Mouse (Mus musculus) Patski (cell line): ENCODE results near the gene Il5. TPM values are rescaled to one million over a fixed set of nuclear protein-coding genes. Genes with fewer than 3 reads are reported as not detected.

Experiments
- ATAC-seq: fragments of 100-300 bp; one replicate; pipeline ENCODE4 v1.8.0; 2021
- CTCF ChIA-PET: fragments of 350-600 bp; sonication (Branson Sonifier 250); formaldehyde crosslinking; loops from one replicate; lab custom pipeline; 2022; ENCODE audit warnings: inconsistent platforms; lab: Charles Lee
- POLR2A ChIA-PET: fragments of 350-600 bp; sonication (Branson Sonifier 250); formaldehyde crosslinking; loops from one replicate; lab custom pipeline; 2022; ENCODE audit warnings: antibody characterized with exemption, inconsistent platforms; lab: Charles Lee
- DNase-seq: peaks from one replicate; pipeline ENCODE4 v3.0.0-alpha.2; 2011; ENCODE audit warnings: low read depth, low spot score
- H3K27me3 ChIP-seq: fragments of 371-371 bp; one replicate; pipeline ENCODE4 v1.5.1; 2021
- CTCF ChIP-seq: fragments of 100-300 bp; IDR thresholded peaks from one replicate; pipeline ENCODE4 v1.5.1; 2021
- in situ Hi-C: fragments of 300-500 bp; cut with MboI; formaldehyde crosslinking; loops from 3 replicates; pipeline ENCODE4 v1.11.1; 2018; ENCODE audit warnings: low pct_unique_long_range_greater_than_20kb, mixed read lengths
- polyA plus RNA-seq: library from polyadenylated mRNA; unstranded; gene quantifications from one replicate; pipeline ENCODE4 v1.2.3, GENCODE M21; 2021

The Il5 gene
- polyA plus RNA-seq, 1 experiment from 2014 or later, result not detected

GRCm38 (mm10) chr11:53764581-53764980 is 44.0 kb downstream of the Il5 start:
- no peaks in the 10 kb centered on the region for H3K27me3 ChIP-seq
- POLR2A ChIA-PET, result interaction anchor here (2.3 to 3.5 kb wide), 2 partner anchors 11 to 32 kb away, joined by 7 to 15 read pairs; no protein-coding TSS in a partner anchor
- CTCF ChIA-PET, result interaction anchor here (1.6 to 3.6 kb wide), 2 partner anchors 12 to 85 kb away, joined by 3 to 25 read pairs; no protein-coding TSS in a partner anchor

GRCm38 (mm10) chr11:53768422-53769184 is 48.0 kb downstream of the Il5 start:
- in situ Hi-C loops, result loop anchor here (10.0 kb wide), 1 partner anchor 296 kb away; the partner anchor contains the start of gene Pdlim4
- POLR2A ChIA-PET, result no interaction called here
- CTCF ChIA-PET, result no interaction called here
- DNase-seq, result no peak
- H3K27me3 ChIP-seq, result no peaks in the 10 kb centered on the region
- no peak for ATAC-seq
- TF ChIP-seq CTCF, result no peak

More at GRCm38 (mm10) chr11:53764581-53764980, 44.0 kb downstream of the Il5 start:
- in situ Hi-C loops, result loop anchor here (10.0 kb wide), 1 partner anchor 300 kb away; the partner anchor contains the start of gene Pdlim4
- ATAC-seq (no peak), DNase-seq (no peak)
- no peak for TF ChIP-seq CTCF

GRCm38 (mm10) chr11:53769185-53769576 is 48.6 kb downstream of the Il5 start:
- H3K27me3 ChIP-seq, result no peaks in the 10 kb centered on the region
- ChIA-PET POLR2A (no interaction called here), CTCF (no interaction called here)
- DNase-seq (no peak), ATAC-seq (no peak)
- TF ChIP-seq CTCF, result no peak
- in situ Hi-C loops, result loop anchor here (10.0 kb wide), 1 partner anchor 296 kb away; the partner anchor contains the start of gene Pdlim4

- in situ Hi-C loops, result loop anchor here (10.0 kb wide), 1 partner anchor 295 kb away; the partner anchor contains the start of gene Pdlim4
- TF ChIP-seq CTCF, result no peak
- POLR2A ChIA-PET, result interaction anchor here (0.8 to 1.4 kb wide), 4 partner anchors 26 to 81 kb away, joined by 3 to 5 read pairs (median 3); no protein-coding TSS in a partner anchor
- DNase-seq, result no peak
- peak; percentile 85 for ATAC-seq
- CTCF ChIA-PET, result no interaction called here
- no peaks in the 10 kb centered on the region for H3K27me3 ChIP-seq
Observed at GRCm38 (mm10) chr11:53769760-53770124, 49.1 kb downstream of the Il5 start, which contains the start of gene Irf1. Irf1 (plus strand) TSS chr11:53770014.

- POLR2A ChIA-PET, result interaction anchor here (0.8 to 1.4 kb wide), 4 partner anchors 25 to 80 kb away, joined by 3 to 5 read pairs (median 3); no protein-coding TSS in a partner anchor
Observed at GRCm38 (mm10) chr11:53770125-53770791, 49.7 kb downstream of the Il5 start.

GRCm38 (mm10) chr11:53771001-53771744 is 50.6 kb downstream of the Il5 start:
- no peak for DNase-seq
- ATAC-seq, result no peak
- POLR2A ChIA-PET, result interaction anchor here (1.0 to 1.9 kb wide), 4 partner anchors 8 to 79 kb away, joined by 3 to 6 read pairs (median 4); no protein-coding TSS in a partner anchor
- CTCF ChIA-PET, result no interaction called here
- no peaks in the 10 kb centered on the region for H3K27me3 ChIP-seq
- TF ChIP-seq CTCF, result no peak
- in situ Hi-C loops, result no loop called here

More at GRCm38 (mm10) chr11:53770125-53770791, 49.7 kb downstream of the Il5 start:
- CTCF ChIA-PET, result no interaction called here
- ATAC-seq, result peak; percentile 57
- no peak for DNase-seq
- in situ Hi-C loops, result no loop called here
- no peak for TF ChIP-seq CTCF
- H3K27me3 ChIP-seq, result no peaks in the 10 kb centered on the region

GRCm38 (mm10) chr11:53772536-53772935 is 51.9 kb downstream of the Il5 start:
- no peaks in the 10 kb centered on the region for H3K27me3 ChIP-seq
- no peak for DNase-seq
- POLR2A ChIA-PET, result interaction anchor here (1.9 kb wide), 1 partner anchor 10 kb away, joined by 6 read pairs; no protein-coding TSS in a partner anchor
- CTCF ChIA-PET, result interaction anchor here (1.3 to 1.5 kb wide), 2 partner anchors 11 to 77 kb away, joined by 3 to 4 read pairs; no protein-coding TSS in a partner anchor
- TF ChIP-seq CTCF, result no peak
- no peak for ATAC-seq
- in situ Hi-C loops, result no loop called here

GRCm38 (mm10) chr11:53773087-53773486 is 52.5 kb downstream of the Il5 start, which contains the start of gene Gm17334:
Gm17334 (minus strand) TSS chr11:53773187.
- no peak for DNase-seq
- TF ChIP-seq CTCF, result no peak
- ChIA-PET CTCF (interaction anchor here (1.3 to 1.5 kb wide), 2 partner anchors 12 to 77 kb away, joined by 3 to 4 read pairs; no protein-coding TSS in a partner anchor), POLR2A (interaction anchor here (0.7 to 1.9 kb wide), 2 partner anchors 10 to 11 kb away, joined by 3 to 6 read pairs; no protein-coding TSS in a partner anchor)
- no peak for ATAC-seq
- in situ Hi-C loops, result no loop called here
- no peaks in the 10 kb centered on the region for H3K27me3 ChIP-seq

- DNase-seq (no peak), ATAC-seq (no peak)
- CTCF ChIA-PET, result interaction anchor here (1.5 to 2.2 kb wide), 2 partner anchors 36 to 76 kb away, joined by 3 to 8 read pairs; no protein-coding TSS in a partner anchor
- in situ Hi-C loops, result no loop called here
- POLR2A ChIA-PET, result interaction anchor here (0.6 to 0.7 kb wide), 2 partner anchors 12 to 17 kb away, joined by 3 read pairs; no protein-coding TSS in a partner anchor
- H3K27me3 ChIP-seq, result no peaks in the 10 kb centered on the region
- TF ChIP-seq CTCF, result no peak
Observed at GRCm38 (mm10) chr11:53773641-53774360, 53.2 kb downstream of the Il5 start.

Other genes with a start within 250 kb of the Il5 start
- not detected for gene Gm9945, start 240.6 kb upstream of the Il5 start, polyA plus RNA-seq
- gene Sowaha, start 240.5 kb upstream of the Il5 start, polyA plus RNA-seq, result not detected
- gene Sept8, start 201.5 kb upstream of the Il5 start, polyA plus RNA-seq, result 55.7 TPM
- 52.7 TPM for gene Kif3a, start 153.4 kb upstream of the Il5 start, polyA plus RNA-seq
- gene Il4, start 102.1 kb upstream of the Il5 start, polyA plus RNA-seq, result 3.2 TPM
- not detected for gene Il13, start 86.1 kb upstream of the Il5 start, polyA plus RNA-seq
- gene Rad50, start 13.5 kb upstream of the Il5 start, polyA plus RNA-seq, result 20.9 TPM
- gene Irf1, start 49.2 kb downstream of the Il5 start, polyA plus RNA-seq, result 30.7 TPM
- gene Gm17334, start 52.4 kb downstream of the Il5 start, polyA plus RNA-seq, result 0.44 TPM
- gene Gm12216, start 138.5 kb downstream of the Il5 start, polyA plus RNA-seq, result 0.58 TPM
- gene Slc22a5, start 170.9 kb downstream of the Il5 start, polyA plus RNA-seq, result 26.7 TPM